Mouse (Mus musculus) monocyte, adult 2 months (primary cell): Measurements from ENCODE around the gene Gipr.

ENCODE experiments used
- DNase-seq, 2 experiments: peaks; one replicate each; pipeline ENCODE4 v3.0.0; 2022; ENCODE audit warnings: low spot score in 2 of 2, low read depth in 1 of 2

Gipr gene

DNA sequence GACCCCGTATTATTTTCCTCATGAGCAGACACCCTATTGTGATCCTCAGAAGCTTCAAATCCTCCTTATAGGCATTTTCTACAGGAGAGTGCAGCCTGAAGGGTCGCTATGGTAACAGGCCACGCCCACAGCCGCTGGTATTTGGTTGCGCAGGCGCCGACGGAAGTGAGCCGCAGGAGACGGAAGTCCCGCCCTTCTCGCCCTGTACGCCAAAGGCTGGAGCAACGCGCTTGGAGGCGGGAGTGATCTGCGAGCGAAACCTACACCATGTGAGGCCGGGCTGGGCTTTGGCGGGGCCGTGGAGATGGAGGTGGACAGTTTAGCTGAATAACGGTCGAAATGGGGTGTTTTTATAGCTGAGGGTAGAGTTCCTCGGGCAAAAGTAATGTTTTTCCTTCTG, 16.3 kb downstream of the Gipr start, which contains the start of gene Snrpd2:
Gene Snrpd2, plus strand, starts transcription at position 97 of the 400 bp plus-strand sequence.
- DNase-seq, result peak; percentile 83 to 89

DNA sequence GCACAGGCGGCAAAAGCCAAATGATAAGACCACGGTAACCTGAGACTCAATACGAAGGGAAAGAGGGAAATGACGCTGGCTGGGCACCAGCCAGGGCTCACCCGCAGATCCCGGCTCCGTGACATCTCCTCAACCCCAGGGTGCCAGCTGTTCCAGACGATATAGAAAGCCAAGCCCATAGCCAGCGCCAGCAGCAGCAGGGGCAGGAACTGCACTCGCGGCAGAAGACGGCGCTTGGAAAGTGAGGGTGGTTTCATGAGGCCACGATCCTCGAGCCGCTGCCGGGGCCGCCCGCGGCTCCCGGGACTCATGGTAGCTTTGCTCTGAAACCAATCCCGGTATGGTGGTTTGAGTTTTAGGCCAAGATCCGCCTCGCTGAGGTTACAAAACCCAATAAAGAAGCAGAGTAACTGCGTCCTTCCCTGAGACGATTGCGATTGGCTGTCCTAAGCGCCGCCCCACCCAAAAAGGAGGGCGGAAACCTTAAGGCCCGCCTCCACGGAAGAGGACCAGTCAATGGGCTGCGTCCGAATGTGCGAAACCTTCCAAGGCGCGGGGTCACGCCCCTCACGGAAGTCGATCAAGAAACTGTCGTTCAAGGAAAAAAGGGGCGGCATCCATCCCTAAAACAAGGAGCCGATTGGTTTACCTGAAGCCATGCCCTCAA, 16.9 kb downstream of the Gipr start, which contains the start of gene Qpctl:
Gene Qpctl, minus strand, starts transcription at position 417 of the 667 bp plus-strand sequence.
- DNase-seq, result peak; percentile 97

- DNase-seq, result no peak
Observed at GRCm38 (mm10) chr7:19148180-19148874, 17.6 kb downstream of the Gipr start.

- no peak for DNase-seq
Observed at GRCm38 (mm10) chr7:19147497-19148045, 18.4 kb downstream of the Gipr start.

DNA sequence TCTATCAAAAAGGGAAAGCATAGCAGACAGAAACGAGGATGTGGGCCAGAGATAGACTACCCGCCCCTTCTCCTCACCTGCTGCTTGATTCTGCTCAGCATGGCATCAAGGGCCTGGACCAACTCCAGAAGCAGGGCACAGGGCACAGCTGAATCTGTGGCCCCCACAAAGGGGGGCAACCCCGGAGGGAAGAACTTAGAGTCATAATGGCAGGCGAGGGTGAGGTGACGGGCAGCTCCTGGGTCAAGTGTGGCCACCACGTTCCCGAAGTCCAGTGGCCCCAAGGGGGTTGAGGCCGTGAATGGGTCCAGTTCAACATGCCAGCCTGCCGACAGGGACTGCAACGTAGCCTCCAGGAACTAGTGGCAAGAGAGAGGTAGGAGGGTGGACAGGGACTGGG, 19.1 kb downstream of the Gipr start:
- no peak for DNase-seq

DNA sequence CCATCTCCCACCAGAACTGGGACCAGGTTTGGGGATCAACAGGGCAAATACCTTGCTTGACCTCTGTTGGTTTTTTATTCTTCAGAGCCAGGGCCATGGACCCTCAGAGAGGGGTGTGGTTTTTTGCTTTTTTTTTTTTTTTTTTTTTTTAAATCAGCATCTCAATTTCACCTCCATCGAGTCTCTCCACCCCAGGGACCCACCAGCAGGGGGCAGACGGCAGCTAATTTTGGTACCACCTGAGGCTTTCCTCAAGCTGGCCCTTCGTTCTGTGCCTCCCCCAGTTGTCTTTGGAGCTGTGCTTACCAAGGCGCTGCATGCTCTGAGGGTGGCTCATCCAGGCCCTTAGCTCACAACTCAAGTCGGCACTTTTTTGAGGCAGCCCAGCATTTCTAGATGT, 28.5 kb downstream of the Gipr start:
- peak in 1 of 2 experiments; percentile 25 for DNase-seq

DNA sequence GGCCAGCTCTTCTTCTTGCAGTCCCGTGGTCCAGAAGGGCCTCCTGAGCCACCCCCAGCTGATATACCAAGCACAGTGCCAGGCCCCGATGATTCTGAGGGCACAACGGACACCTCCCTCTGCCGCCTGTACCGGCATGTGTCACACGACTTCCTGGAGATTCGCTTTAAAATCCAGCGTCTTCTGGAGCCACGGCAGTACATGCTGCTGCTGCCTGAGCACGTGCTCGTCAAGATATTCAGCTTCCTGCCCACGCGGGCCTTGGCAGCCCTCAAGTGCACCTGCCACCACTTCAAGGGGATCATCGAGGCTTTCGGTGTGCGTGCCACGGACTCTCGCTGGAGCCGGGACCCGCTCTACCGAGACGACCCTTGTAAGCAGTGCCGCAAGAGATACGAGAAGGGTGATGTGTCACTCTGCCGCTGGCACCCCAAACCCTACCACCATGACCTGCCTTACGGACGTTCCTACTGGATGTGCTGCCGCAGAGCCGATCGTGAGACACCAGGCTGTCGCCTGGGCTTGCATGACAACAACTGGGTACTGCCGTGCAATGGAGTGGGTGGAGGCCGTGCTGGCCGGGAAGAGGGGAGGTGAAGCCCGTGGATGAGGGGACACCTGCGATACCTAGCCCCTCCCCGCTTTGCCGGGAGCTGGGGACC, 29.1 kb downstream of the Gipr start:
- no peak for DNase-seq

GRCm38 (mm10) chr7:19136168-19136567, 29.8 kb downstream of the Gipr start:
- no peak for DNase-seq

- DNase-seq, result peak; percentile 75 to 90
Observed at GRCm38 (mm10) chr7:19131324-19131848, 34.5 kb downstream of the Gipr start.

DNA sequence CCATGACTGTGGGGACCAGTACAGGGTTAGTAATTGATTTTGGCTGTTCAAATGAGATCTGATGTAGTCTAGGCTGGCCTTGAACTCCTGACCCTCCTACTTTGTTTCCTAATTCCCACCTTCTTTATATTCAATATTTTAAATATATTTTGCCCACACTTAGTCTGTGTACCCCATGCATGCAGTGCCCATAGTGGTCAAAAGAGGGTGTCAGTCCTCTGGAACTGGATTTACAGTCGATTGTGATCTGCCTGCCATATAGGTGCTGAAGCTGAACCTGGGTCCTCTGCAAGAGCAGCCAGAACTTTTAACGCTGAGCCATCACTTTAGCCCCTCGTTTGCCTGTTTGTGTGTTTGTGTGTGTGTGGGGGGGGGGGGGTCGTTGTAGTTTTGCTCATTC, 35.3 kb downstream of the Gipr start:
- DNase-seq, result no peak

- no peak for DNase-seq
Observed at GRCm38 (mm10) chr7:19129396-19129795, 36.5 kb downstream of the Gipr start.

DNA sequence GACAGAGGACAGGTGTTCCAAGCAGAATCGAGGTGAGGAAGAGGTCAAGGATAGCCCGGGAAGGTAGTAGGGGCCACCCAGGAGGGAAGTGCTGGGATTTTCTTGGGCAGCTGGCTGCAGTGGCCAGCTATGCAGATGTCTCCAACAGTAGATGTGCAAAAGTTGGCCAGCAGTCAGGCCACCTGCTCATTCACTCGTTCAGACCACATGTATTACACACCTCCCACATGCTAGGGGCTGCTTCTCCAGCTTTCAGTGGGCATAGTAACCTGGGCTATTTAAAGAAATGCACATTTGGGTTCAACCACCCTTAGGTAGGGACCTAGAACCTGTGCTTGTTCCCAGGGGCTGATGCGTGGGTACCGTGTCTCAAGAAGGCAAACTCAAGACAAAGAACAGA, 38.2 kb downstream of the Gipr start:
- DNase-seq, result no peak

DNA sequence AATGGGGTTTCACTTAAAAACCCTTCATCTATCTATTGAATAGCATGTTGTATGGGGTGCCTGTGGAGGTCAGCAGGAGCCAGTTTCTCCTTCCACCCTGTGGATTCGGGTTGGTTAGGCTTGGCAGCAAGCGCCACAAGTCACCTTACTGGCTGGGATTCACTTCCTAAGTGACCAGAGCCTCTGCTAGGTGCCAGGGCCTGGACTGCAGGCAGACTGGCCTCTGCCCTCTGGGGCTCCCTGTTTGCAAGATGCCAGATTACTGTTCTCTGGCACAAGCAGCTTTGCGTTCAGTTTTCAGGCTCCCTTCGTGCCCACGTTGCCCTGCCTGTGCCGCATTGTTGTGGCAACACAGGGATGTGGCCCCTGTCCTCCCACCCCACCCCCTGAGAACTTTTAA, 41.2 kb downstream of the Gipr start:
- no peak for DNase-seq

DNA sequence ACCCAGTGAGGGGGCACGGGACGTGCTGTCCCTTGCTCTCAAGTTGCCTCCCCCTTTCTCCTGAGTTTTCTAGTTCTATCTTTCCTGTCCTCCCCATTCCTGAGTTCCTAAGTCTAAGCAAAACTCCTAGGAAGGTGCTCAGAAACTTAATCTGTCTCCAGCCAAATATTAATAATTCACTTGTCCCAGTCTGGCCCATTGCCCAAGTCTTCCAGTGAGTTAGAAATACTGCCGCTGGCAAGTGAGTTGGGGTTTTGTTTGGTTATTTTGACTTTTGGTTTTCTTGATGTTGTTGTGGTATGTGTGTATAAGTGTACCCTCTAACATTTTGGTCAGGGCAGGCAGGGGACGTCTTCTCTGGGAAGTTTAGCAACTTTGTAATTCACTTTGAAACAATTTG, 44.2 kb downstream of the Gipr start:
- DNase-seq, result no peak

DNA sequence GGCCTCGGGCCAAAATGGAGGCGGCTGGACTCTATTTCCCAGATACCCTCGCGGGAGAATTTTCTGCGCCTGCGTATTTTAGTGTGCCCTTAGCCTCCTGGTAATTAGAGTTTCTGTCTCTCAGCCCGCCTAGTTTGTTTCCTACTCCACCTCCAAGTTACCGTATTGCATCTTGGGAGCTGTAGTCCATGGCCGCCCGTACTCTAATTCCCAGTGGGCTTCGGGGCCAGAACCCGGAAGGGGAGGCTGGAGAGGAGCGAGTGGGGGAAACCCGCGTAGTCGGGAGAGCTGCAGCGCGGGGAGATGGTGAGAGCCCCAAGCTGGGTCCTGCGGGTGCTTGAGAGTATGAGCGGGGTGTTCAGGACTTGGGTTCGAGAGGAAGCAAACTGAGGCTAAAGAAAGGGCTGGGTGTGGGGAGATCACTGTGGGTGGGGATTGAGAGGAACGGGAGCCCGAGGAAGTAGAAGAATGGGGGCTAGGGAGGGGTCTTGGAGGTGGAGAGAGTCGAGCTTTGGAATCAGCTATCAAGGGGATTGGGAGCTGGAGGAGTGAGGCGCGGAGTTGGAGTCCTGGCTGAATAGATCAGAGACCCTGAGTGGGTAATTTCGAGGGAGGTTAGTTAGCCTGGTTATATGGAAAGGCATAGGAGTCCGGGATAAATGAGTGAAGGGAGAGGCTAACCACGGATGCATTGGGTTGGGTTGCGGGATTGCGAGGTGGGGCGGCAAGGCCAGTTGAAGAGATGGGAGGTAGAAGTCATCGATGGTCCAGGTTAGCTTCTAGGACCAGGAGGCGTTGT, 46.1 kb downstream of the Gipr start, which contains the start of gene Fbxo46:
Gene Fbxo46, plus strand, starts transcription at position 229 of the 799 bp plus-strand sequence.
- peak; percentile 88 to 91 for DNase-seq

DNA sequence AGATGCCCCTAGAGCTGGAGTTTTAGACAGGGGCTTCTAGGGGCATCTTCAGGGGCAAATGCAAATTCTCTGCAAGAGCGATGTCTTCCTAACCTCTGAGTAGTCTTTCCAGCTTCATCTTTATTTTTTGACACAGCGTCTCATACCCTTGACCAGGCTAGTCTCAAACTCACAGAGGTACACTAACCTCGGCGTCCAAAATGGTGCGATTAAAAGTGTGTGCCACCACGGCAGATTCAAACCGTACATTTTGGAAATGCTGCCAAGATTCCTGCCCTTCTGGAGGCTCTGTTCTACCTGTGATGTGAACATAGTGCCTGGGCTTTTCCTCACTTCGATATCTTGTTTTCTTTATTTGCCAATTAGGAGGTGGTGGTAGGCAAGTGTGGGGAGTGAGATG, 46.8 kb downstream of the Gipr start:
- no peak for DNase-seq

DNA sequence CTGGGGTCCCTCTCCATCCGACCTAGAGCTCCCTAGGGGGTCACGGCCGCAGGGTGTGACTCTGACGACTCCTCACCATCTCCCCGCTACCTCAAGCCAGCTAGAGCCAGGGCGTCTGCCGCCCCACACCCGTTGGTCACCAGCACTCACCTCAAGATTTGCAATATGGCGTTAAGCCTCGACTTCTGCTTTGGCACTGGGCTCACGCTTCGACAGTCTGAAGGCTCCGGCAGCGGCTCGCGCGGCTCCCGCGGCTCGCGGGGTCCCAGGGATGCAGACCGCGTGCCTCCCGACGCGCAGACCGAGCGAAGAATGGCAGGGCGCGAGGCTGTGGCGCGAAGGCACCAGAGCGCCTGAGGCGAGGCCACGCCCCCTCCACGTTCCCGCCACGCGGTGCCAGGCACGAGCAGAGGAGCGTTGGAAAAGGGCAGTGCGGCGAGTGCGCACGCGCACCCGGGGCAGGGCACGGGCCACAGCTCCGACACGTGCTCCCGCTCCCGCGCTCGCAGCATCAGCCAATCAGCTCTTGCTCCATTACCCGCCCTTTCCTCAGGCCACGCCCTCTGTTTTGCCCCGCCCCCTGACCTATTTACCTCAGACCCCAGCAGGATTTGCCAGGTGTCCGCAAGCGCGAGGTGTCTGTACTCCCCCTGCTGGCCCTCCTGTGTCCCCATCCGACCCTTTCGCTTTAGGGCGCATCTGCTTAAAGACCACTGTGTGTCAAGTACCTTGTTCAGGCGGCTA, 47.7 kb downstream of the Gipr start, which contains the start of gene Gm4969:
Gene Gm4969, minus strand, starts transcription at position 341 of the 744 bp plus-strand sequence.
- no peak for DNase-seq

- DNase-seq, result no peak
Observed at GRCm38 (mm10) chr7:19109565-19109964, 56.4 kb downstream of the Gipr start.

DNA sequence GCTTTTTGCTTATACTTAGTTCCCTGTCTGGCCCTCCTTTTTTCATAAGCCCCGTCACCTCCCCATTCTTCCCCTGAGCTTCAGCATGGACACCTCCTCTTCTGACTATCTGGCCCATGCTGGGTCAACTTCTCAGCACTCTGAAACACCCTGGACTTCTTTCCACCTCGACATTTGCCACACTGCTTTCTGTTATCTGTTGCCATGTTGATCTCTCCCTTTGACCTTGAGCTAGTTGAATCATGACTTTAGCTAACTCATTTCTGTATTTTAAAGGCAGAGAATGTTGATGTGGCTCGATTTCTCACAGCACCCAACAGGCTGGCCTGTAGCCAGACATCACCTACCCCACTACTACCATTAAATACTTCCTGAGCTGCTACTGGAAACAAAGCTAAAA, 58.5 kb downstream of the Gipr start:
- no peak for DNase-seq
